Mouse (Mus musculus): ENCODE measurements around the gene Psmd9. TPM values are rescaled to one million over a fixed set of nuclear protein-coding genes. Genes with fewer than 3 reads are reported as not detected.
"Not testable (repeated sequence)": the region's sequence is repeated elsewhere in the genome, so short reads cannot be mapped to it uniquely, and the experiment has no call there.

The Psmd9 gene
- polyA plus RNA-seq, 1 experiment = 30.6 TPM

DNA sequence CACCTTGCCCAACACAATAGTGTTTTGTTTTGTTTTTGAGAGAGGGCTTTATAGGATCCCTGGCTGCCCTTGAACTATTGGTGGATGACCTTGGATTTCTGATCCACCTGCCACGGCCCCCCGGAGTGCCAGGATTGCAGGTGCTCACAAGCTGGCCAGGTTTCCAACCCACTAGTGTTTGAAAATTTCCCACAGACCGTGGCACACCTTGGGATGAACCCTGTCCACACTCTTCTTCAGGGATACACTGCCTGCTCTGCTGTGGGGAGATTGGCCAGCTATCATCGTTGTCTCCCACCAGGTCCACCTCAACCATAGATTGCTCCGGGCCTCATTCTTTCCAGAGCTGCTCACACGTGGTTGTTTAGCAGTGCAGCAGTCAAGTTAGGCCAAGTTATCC, 25.6 kb downstream of the Psmd9 start:
- no peak overlapping the region for H3K4me3 ChIP-seq
- no peaks in the 10 kb centered on the region for H3K79me2 ChIP-seq (ENCODE audit: control insufficient read depth, insufficient read depth)
- H3K36me3 ChIP-seq (ENCODE audit: control insufficient read depth, insufficient read depth) = no peaks in the 10 kb centered on the region
- H3K27me3 ChIP-seq (ENCODE audit: control insufficient read depth, insufficient read depth, insufficient read length) = peaks cover 18% of the 10 kb centered on the region
- TF ChIP-seq TCF12 (IDR thresholded peaks at IDR 0.05; ENCODE audit: insufficient read depth, poor library complexity, severe bottlenecking) (no peak), USF1 (IDR thresholded peaks at IDR 0.05; ENCODE audit: low read depth) (no peak)
- H3ac ChIP-seq (ENCODE audit: control insufficient read depth, insufficient read length) = no peak overlapping the region
- H3K4me2 ChIP-seq (ENCODE audit: low read depth) = no peak overlapping the region

DNA sequence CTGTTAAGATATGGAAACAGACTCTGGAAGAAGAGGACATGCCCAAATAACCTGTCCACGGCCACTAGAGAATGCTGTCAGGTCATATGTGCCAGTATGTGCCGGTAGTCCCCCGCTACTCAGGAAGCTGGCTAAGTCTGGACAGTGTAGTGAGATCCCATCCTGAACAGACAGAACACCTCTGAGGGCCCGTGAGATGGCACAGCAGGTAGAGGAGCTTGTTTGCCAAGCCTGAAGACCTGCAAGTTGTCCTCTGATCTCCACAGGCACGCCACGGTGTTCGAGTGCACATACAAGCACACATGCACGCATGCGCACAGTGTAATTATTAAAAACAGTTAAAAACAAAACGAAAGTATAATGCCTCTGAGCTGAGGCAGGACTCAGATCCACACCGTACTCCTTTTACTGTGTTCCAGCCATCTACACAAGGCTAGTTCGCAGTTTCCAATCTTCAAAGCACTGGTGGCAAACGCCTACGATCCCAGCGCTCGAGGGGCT, 26.3 kb downstream of the Psmd9 start:
- no peak for TF ChIP-seq POLR2AphosphoS2 (IDR thresholded peaks at IDR 0.05; ENCODE audit: insufficient read length, low read depth)
- TF ChIP-seq MYOD1 (IDR thresholded peaks at IDR 0.05; ENCODE audit: control insufficient read depth in 1 of 3, insufficient read length in 2 of 3, low read depth in 2 of 3) = no peak
- no peak for TF ChIP-seq TCF12 (IDR thresholded peaks at IDR 0.05; ENCODE audit: insufficient read depth, poor library complexity, severe bottlenecking)
- TF ChIP-seq POLR2A (IDR thresholded peaks at IDR 0.05; ENCODE audit: insufficient read length, low read depth) = no peak
- no peak for TF ChIP-seq USF1 (IDR thresholded peaks at IDR 0.05; ENCODE audit: low read depth)
- TF ChIP-seq TCF3 (IDR thresholded peaks at IDR 0.05; ENCODE audit: insufficient read length, low read depth) = no peak
- TF ChIP-seq E2F4 (IDR thresholded peaks at IDR 0.05; ENCODE audit: insufficient read depth) = no peak
- no peak for TF ChIP-seq CEBPB (IDR thresholded peaks at IDR 0.05; ENCODE audit: insufficient read depth, poor library complexity, severe bottlenecking)
- no peak for TF ChIP-seq REST (IDR thresholded peaks at IDR 0.05; ENCODE audit: insufficient read depth, insufficient read length)
- Histone ChIP-seq H3K4me3 (no peak overlapping the region), H3ac (ENCODE audit: control insufficient read depth, insufficient read length) (no peak overlapping the region), H3K36me3 (ENCODE audit: control insufficient read depth, insufficient read depth) (no peaks in the 10 kb centered on the region), H3K79me2 (ENCODE audit: control insufficient read depth, insufficient read depth) (no peaks in the 10 kb centered on the region), H3K27me3 (ENCODE audit: control insufficient read depth, insufficient read depth, insufficient read length) (peaks cover 18% of the 10 kb centered on the region), H3K4me2 (ENCODE audit: low read depth) (peak overlapping the region; percentile 34)

DNA sequence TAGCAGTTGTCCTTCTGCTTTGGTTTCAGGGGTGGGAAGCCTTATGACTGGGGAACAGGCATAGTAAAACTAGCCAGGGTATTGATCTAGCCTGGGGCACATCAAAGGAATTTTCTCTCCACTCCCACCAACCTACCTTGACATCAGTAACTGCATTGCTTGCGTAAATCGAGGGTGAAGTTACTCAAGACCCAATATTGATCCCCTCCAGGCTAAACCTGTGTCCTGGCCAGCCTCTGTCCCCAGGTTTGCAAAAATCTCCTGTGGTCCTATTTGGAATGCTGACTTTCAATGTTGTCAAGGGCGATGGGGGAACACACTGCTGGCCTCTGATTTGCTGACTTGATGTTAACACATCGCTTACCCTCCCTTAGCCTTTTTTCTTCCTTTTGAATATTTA, 27.5 kb downstream of the Psmd9 start:
- Histone ChIP-seq H3ac (ENCODE audit: control insufficient read depth, insufficient read length) (no peak overlapping the region), H3K36me3 (ENCODE audit: control insufficient read depth, insufficient read depth) (no peaks in the 10 kb centered on the region), H3K27me3 (ENCODE audit: control insufficient read depth, insufficient read depth, insufficient read length) (peaks cover 18% of the 10 kb centered on the region), H3K4me2 (ENCODE audit: low read depth) (no peak overlapping the region), H3K79me2 (ENCODE audit: control insufficient read depth, insufficient read depth) (no peaks in the 10 kb centered on the region), H3K4me3 (no peak overlapping the region)
- no peak for TF ChIP-seq SRF (IDR thresholded peaks at IDR 0.05; ENCODE audit: control insufficient read depth, insufficient read length, low read depth)
- no peak for TF ChIP-seq POLR2A (IDR thresholded peaks at IDR 0.05; ENCODE audit: insufficient read length, low read depth)
- TF ChIP-seq MYOD1 (IDR thresholded peaks at IDR 0.05; ENCODE audit: control insufficient read depth in 1 of 3, insufficient read length in 2 of 3, low read depth in 2 of 3) = no peak
- TF ChIP-seq TCF3 (IDR thresholded peaks at IDR 0.05; ENCODE audit: insufficient read length, low read depth) = no peak
- TF ChIP-seq MYOG (IDR thresholded peaks at IDR 0.05; ENCODE audit: control insufficient read depth in 1 of 3, insufficient read depth in 1 of 3, insufficient read length in 2 of 3, low read depth in 2 of 3) = no peak
- TF ChIP-seq E2F4 (IDR thresholded peaks at IDR 0.05; ENCODE audit: insufficient read depth) = no peak
- TF ChIP-seq REST (IDR thresholded peaks at IDR 0.05; ENCODE audit: insufficient read depth, insufficient read length) = no peak
- no peak for TF ChIP-seq TCF12 (IDR thresholded peaks at IDR 0.05; ENCODE audit: insufficient read depth, poor library complexity, severe bottlenecking)
- no peak for TF ChIP-seq CEBPB (IDR thresholded peaks at IDR 0.05; ENCODE audit: insufficient read depth, poor library complexity, severe bottlenecking)
- no peak for TF ChIP-seq MAX (IDR thresholded peaks at IDR 0.05; ENCODE audit: low read depth)
- no peak for TF ChIP-seq POLR2AphosphoS2 (IDR thresholded peaks at IDR 0.05; ENCODE audit: insufficient read length, low read depth)
- TF ChIP-seq USF1 (IDR thresholded peaks at IDR 0.05; ENCODE audit: low read depth) = no peak

DNA sequence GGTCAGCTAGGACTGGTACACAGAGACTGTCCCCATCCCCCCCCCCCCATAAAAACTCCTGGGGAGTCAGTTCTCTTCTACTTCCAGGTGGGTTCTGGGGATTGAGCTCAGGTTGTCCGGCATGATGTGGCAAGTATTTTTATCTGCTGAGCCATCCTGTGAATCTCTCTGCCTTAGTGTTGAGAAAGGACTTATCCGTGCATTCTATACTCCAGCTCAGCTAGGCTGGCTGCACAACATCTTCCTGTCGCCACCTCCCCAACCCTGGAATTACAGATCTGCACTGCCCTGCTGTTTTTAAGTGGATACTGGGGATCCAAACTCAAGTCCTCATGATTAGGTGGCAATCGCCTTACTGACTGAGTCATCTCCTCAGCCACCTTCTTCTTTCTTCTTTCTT, 29.3 kb downstream of the Psmd9 start:
- Histone ChIP-seq H3K4me2 (ENCODE audit: low read depth) (no peak overlapping the region), H3K36me3 (ENCODE audit: control insufficient read depth, insufficient read depth) (no peaks in the 10 kb centered on the region), H3K27me3 (ENCODE audit: control insufficient read depth, insufficient read depth, insufficient read length) (peaks cover 14% of the 10 kb centered on the region), H3K79me2 (ENCODE audit: control insufficient read depth, insufficient read depth) (no peaks in the 10 kb centered on the region), H3K4me3 (no peak overlapping the region), H3ac (ENCODE audit: control insufficient read depth, insufficient read length) (no peak overlapping the region)
- TF ChIP-seq REST (IDR thresholded peaks at IDR 0.05; ENCODE audit: insufficient read depth, insufficient read length) = no peak
- no peak for TF ChIP-seq MAX (IDR thresholded peaks at IDR 0.05; ENCODE audit: low read depth)
- no peak for TF ChIP-seq MYOD1 (IDR thresholded peaks at IDR 0.05; ENCODE audit: control insufficient read depth in 1 of 3, insufficient read length in 2 of 3, low read depth in 2 of 3)
- no peak for TF ChIP-seq MYOG (IDR thresholded peaks at IDR 0.05; ENCODE audit: control insufficient read depth in 1 of 3, insufficient read depth in 1 of 3, insufficient read length in 2 of 3, low read depth in 2 of 3)
- no peak for TF ChIP-seq USF1 (IDR thresholded peaks at IDR 0.05; ENCODE audit: low read depth)
- TF ChIP-seq E2F4 (IDR thresholded peaks at IDR 0.05; ENCODE audit: insufficient read depth) = no peak
- no peak for TF ChIP-seq CEBPB (IDR thresholded peaks at IDR 0.05; ENCODE audit: insufficient read depth, poor library complexity, severe bottlenecking)
- TF ChIP-seq SRF (IDR thresholded peaks at IDR 0.05; ENCODE audit: control insufficient read depth, insufficient read length, low read depth) = no peak
- no peak for TF ChIP-seq POLR2A (IDR thresholded peaks at IDR 0.05; ENCODE audit: insufficient read length, low read depth)
- no peak for TF ChIP-seq POLR2AphosphoS2 (IDR thresholded peaks at IDR 0.05; ENCODE audit: insufficient read length, low read depth)
- TF ChIP-seq TCF3 (IDR thresholded peaks at IDR 0.05; ENCODE audit: insufficient read length, low read depth) = no peak
- no peak for TF ChIP-seq TCF12 (IDR thresholded peaks at IDR 0.05; ENCODE audit: insufficient read depth, poor library complexity, severe bottlenecking)

DNA sequence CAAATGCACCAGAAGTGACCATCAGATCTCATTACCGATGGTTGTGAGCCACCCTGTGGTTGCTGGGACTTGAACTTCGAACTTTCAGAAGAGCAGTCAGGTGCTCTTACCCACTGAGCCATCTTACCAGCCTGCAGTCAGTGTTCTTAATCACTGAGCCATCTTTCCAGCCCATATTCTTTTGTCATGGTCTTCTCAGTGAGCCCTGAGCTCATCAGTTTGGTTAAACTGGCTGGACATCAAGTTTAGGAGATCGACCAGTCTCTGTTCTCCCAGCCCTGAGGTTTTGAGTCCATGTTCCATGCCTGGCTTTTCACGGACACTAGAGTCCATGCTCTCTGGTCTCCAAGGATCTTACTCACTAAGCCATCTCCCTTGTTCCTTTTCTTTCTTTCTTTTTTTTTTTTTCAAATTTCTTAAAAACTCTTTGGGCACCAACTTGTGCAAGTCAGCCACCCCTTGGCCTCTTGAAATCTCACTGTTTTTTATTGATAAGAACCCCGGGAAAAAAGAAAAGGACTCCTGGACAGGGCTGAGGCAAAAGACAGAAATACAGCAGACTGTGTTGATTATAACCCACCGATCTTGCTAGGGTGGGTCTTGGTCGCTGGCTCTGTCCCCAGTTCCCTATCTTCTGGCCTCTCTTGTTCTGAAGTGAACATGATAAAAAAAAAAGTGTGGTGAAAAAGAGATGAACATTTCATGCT, 31.8 kb downstream of the Psmd9 start:
- not testable (repeated sequence) for H3K79me2 ChIP-seq (ENCODE audit: control insufficient read depth, insufficient read depth); H3K36me3 ChIP-seq (ENCODE audit: control insufficient read depth, insufficient read depth); H3K4me3 ChIP-seq; H3K27me3 ChIP-seq (ENCODE audit: control insufficient read depth, insufficient read depth, insufficient read length); H3ac ChIP-seq (ENCODE audit: control insufficient read depth, insufficient read length); H3K4me2 ChIP-seq (ENCODE audit: low read depth)
